Mouse (Mus musculus) neural tube, embryonic 10.5 days (tissue): Measurements from ENCODE around the gene Rfc4.
A peak's percentile ranks its signal among the peaks of the same experiment; 100 is the strongest.

Experiments used
- DNase-seq: peaks from one replicate; pipeline ENCODE4 v3.0.0-alpha.2; 2017; ENCODE audit warnings: low spot score; ENCODE audit errors: extremely low spot score

Rfc4 gene

DNA sequence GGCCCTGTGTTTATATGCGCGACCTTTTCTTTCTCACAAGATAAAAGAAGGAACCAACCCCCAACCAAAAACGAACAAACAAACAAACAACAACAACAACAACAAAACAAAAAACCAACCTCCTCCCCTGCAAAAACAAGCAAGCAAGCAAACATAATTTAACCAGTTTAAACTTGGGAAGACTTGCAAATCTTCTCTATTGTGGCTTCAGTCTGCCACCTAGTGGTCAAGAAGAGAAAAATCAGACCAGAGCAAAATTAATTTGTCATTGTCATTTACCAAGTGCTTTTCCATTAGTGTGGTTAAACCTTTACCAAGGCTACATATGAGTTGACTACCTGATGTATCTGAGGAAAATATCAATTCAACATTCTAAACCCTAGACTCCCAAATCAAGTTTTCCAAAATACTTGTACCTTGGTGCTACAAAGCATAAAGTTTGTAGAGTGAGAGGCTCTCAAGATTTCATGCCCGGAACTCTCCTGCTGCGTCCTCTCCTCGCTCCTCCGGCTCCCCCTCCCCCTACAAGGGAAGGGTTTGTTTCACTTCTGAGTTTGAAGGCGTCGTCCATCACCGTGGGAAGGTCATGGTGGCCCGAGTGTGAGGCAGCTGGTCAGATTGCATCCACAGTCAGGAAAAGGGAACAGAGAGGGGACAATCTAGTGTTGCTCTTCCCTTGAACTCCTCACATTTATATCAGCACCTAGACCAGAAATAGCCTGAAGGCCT, 8.0 kb upstream of the Rfc4 start:
- no peak for DNase-seq

DNA sequence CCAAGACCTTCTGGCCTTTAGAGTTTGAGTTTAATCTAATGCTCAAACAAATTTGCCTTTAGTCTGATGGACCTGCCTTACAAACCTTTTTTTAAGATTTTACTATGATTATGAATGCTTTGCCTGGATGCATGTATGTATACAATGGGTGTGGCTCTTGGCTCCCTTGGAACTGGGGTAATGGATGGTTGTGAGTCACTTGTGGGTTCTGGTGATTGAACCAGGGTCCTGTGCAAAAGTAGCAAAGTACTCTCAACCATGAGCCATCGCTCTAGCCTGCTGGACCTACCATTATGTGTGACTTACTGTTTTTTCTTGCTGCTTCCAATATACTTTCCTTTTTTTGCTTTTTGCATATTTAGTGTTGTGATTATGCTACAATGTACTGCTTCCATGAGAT, 4.8 kb upstream of the Rfc4 start:
- DNase-seq: no peak

DNA sequence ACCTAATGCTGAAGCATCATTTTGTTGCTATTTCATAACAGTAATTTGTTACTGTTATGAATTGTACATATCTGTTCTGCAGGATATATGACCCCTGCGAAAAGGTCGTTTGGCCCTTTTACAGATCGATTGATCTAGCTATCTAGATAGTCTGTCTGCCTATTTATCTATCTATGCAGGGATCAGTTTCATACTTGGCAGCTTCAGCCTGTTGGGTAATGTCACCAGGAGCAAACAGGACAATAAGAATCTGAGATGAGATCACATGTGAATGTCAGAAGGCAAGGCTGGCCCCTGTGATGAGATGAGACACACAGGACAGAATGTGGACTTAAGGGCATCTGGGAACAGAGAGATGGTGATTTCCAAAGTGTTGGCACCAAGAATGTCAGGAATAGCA, 2.8 kb upstream of the Rfc4 start:
- no peak for DNase-seq

- no peak for DNase-seq
Observed at GRCm38 (mm10) chr16:23127311-23127672, 245 bp downstream of the Rfc4 start.

GRCm38 (mm10) chr16:23124398-23124797, 3.1 kb downstream of the Rfc4 start:
- no peak for DNase-seq

- DNase-seq: no peak
Observed at GRCm38 (mm10) chr16:23123104-23123503, 4.4 kb downstream of the Rfc4 start.

DNA sequence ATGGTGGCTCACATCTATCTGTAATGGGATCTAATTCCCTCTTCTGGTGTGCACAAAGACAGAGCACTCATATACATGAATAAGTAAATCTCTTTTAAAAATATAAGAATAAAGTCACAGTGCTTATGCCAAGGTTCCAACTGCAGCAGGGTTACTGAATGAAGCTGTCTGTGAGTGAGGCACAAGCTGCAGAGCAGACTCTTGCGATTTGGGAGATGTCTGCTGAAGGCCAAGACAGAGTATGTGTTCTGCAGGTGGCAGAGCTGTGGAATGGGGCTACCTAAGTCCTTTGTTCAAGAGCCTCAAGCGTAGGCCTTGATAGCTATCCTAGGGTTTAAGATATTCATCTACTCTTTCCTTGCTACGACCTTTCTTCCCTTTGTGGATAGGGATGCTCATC, 5.1 kb downstream of the Rfc4 start:
- DNase-seq: no peak

GRCm38 (mm10) chr16:23117173-23117572, 10.4 kb downstream of the Rfc4 start:
- no peak for DNase-seq

- DNase-seq: no peak
Observed at GRCm38 (mm10) chr16:23115486-23115885, 12.1 kb downstream of the Rfc4 start.

DNA sequence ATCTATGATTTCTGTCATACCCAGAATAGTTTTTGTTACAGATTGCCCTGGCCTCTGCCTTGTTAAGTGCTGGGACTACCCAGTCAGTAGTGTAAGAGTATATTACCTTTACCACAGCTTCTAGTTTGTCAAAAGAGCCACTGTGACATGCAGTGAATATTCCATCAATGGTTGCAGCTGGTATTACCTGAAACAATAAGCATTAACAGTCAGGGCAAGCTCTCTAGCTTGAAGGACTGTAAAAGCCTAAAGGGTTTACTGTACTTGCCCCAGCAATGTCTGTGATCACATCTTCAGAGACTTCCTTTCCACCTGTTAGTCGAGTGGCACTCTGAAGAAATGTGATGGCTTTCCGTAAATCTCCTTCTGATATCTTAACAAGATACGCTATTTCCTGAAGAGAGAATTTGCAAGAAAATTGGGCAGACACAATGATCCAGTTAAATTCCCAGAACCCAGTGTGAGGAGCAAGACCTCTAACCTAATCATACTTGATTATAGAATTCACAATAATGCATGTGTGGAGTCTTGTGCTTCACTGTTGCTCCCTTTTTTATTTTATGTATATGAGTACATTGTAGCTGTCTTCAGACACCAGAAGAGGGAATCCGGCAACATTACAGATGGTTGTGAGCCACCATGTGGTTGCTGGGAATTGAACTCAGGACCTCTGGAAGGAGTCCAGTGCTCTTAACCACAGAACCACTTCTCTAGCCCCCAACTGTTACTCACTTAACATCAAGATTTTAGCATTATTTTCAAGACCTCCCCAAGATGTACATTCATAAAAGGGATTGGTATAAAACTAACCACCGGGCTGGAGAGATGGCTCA, 13.0 kb downstream of the Rfc4 start:
- peak; percentile 21 for DNase-seq

GRCm38 (mm10) chr16:23113903-23114302, 13.6 kb downstream of the Rfc4 start:
- no peak for DNase-seq

DNA sequence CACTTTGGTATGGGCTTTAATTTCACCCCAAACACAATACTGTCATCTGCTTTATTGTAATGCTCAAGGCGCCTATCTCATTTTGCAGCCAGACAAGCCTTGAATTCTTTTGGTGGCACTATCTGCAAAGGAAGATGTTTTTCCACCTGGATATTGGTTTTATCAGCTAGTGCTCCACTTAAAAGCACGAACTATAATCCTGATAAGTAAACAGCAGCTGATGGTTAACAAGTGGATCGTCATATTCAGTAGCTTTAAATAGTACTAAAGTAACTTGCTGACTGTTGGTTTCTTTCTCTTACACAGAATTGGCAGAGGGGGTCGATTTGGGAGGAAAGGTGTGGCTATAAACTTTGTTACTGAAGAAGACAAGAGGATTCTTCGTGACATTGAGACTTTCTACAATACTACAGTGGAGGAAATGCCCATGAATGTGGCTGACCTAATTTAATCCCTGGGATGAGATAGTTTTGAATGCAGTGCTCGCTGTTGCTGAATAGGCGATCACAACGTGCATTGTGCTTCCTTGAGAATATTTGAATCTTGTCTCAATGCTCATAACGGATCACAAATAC, 14.6 kb downstream of the Rfc4 start:
- no peak for DNase-seq

DNA sequence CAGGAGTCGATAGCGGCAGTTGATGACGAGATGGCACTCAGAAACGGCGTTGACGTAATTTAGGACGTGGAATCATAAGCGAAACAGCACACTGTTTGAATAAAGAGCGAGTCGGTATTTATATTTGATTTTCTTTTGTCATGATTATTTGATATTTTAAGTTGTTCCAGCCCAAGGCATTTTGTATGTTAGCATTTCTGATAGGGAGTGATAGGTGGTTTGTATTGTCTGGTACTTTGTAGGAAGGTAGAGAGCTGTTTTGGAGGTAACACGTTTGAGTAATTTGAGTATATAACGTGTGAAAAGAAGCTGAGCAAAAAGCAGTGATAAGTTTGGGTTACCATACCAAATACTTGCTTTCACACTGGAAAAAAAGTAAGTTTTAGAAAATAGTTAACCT, 15.2 kb downstream of the Rfc4 start:
- no peak for DNase-seq

GRCm38 (mm10) chr16:23109350-23110280, 17.9 kb downstream of the Rfc4 start:
- no peak for DNase-seq

DNA sequence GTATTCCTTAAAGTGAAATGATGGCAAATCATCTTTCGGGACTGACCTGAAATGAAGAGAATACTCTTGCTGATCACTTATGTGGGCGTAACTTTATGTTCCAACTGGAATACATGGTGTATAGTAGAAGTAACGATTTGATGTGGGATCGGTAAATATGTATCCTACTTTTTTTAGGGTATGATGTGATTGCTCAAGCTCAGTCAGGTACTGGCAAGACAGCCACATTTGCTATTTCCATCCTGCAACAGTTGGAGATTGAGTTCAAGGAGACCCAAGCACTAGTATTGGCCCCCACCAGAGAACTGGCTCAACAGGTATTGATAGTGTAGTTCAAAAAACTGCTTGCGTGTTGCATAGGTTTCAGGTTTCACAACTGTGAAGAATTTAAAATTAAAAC, 18.6 kb downstream of the Rfc4 start:
- DNase-seq: no peak

- peak; percentile 82 for DNase-seq
Observed at GRCm38 (mm10) chr16:23107946-23108759, 19.4 kb downstream of the Rfc4 start.

GRCm38 (mm10) chr16:23107231-23107942, 20.1 kb downstream of the Rfc4 start, which contains the start of gene Eif4a2:
Gene Eif4a2 (plus strand): TSS chr16:23107444.
- peak; percentile 92 for DNase-seq

GRCm38 (mm10) chr16:23106121-23106520, 21.4 kb downstream of the Rfc4 start:
- no peak for DNase-seq

DNA sequence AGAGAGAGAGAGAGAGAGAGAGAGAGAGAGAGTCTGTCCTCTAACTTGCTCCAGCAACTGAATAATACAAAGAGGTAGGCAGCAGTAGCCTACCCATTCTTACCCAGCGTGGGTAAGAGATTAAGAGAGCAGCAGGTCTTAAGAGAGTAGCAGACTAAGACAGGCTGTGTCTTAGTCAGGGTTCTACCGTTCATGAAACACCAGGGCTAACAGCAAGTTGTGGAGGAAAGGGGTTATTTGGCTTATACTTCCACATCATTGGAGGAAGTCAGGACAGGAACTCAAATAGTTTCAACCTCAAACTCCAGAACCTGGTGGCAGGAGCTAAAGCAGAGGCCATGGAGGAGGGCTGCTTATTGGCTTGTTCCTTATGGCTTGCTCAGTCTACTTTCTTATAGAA, 23.7 kb downstream of the Rfc4 start:
- no peak for DNase-seq
